Mouse (Mus musculus): ENCODE data around the gene Cyp39a1.

GRCm38 (mm10) chr17:43743933-43744332 lies 76.7 kb downstream of the Cyp39a1 start:
- TF ChIP-seq EP300 (IDR thresholded peaks at IDR 0.05; ENCODE audit: insufficient read depth, low read depth, low read length) (no peak), POLR2A (IDR thresholded peaks at IDR 0.05; ENCODE audit: insufficient read depth, low read depth, low read length) (no peak), CTCF (IDR thresholded peaks at IDR 0.05) (no peak)
